Mouse (Mus musculus): Measurements from ENCODE around the gene Rbfox1. TPM values are rescaled to one million over a fixed set of nuclear protein-coding genes. Genes with fewer than 3 reads are reported as not detected.

The Rbfox1 gene
- polyA plus RNA-seq, 1 experiment = not detected

GRCm38 (mm10) chr16:7147884-7148283, 1262.7 kb downstream of the Rbfox1 start:
- no peak for TF ChIP-seq POLR2A (IDR thresholded peaks at IDR 0.05; ENCODE audit: insufficient read depth, low read depth, low read length)
- no peak for TF ChIP-seq CTCF (IDR thresholded peaks at IDR 0.05; ENCODE audit: insufficient read depth, low read depth, low read length)
- Histone ChIP-seq H3K4me1 (ENCODE audit: control insufficient read depth, insufficient read depth, low read length) (peaks cover 19% of the 10 kb centered on the region), H3K27ac (ENCODE audit: insufficient read depth, low read depth, low read length) (no peak overlapping the region), H3K4me3 (ENCODE audit: insufficient read depth, low read depth, low read length) (no peak overlapping the region)
- 84% methylated on average over 2 of the region's 2 CpGs for WGBS

DNA sequence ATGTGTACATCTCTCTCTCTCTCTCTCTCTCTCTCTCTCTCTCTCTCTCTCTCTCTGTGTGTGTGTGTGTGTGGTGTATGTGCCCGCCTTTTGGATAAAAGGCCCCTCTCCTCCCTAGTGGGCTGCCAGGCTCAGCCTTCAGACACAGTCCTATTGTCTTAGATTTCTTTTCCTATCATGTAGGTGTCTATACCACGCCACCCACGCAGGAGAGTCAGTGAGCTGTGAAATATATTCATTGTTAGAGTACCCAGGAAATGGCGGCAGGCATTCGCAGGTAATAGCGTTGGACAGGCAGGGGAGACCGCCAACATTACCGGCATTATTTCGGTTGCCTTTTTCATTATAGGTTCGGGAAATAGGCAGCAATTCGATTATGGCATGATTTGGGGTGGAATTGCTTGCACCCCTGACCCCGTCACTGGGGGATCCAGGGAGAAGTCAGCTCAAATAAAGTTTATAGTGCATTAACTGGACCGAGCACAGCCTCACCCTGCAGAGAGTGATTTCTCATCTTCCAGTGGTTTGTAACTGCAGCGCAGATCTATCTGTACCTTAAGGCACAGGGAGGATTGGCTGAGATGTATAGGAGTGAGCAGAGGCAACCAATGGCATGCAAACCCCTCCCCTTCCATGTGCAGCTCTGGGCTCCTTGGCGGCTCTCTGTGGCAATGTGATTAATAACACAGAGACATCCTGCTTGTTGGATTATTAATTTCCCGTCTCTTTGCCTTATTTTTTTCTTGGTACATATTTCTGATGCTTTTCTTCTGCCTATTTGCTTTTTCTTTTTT, 1264.1 kb downstream of the Rbfox1 start:
- H3K4me3 ChIP-seq (ENCODE audit: insufficient read depth, low read depth, low read length) = no peak overlapping the region

DNA sequence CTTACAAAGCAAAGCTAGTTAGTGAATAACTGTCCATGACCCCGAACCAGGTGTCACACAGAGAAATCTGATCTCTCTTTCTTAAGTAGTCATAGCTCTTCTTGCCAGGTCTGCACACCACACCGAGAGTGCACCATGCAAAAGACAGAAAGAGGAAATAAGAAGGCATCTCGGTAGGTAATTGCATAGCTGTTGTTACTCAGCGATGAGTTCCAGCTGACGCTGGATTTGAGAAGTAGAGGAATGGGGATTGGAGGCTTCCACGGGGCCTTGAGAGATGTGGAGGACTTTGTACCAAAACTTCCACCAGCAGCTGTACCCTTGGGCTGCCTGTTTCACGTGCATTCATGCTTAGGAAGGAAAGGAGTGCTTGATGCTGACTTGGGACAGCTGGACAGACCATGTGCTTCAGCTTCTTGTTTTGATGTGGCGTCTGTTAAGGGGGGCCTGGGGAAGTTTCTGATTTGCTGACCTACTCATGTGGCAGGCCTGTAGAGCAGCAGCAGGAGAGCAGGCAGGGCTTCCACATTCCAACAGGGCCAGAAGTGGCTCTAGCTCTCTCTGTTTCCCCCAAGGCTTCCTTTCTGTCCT, 1265.1 kb downstream of the Rbfox1 start:
- H3K27ac ChIP-seq (ENCODE audit: insufficient read depth, low read depth, low read length) = peak overlapping the region; percentile 20
- H3K4me1 ChIP-seq (ENCODE audit: control insufficient read depth, insufficient read depth, low read length) = peaks cover 22% of the 10 kb centered on the region
- TF ChIP-seq CTCF (IDR thresholded peaks at IDR 0.05; ENCODE audit: insufficient read depth, low read depth, low read length) (no peak), POLR2A (IDR thresholded peaks at IDR 0.05; ENCODE audit: insufficient read depth, low read depth, low read length) (no peak)
- WGBS = 44% methylated on average over 8 of the region's 8 CpGs
- peak overlapping the region; percentile 25; the same call in 1 of the 2 replicates for H3K4me3 ChIP-seq (ENCODE audit: insufficient read depth, low read depth, low read length)

More for the DNA sequence above, 1264.1 kb downstream of the Rbfox1 start:
- 74% methylated on average over 16 of the region's 16 CpGs for WGBS
- Histone ChIP-seq H3K27ac (ENCODE audit: insufficient read depth, low read depth, low read length) (0 out of 2 replicates have a peak overlapping the region, but pooled peaks have one; percentile 31), H3K4me1 (ENCODE audit: control insufficient read depth, insufficient read depth, low read length) (peaks cover 22% of the 10 kb centered on the region)
- TF ChIP-seq POLR2A (IDR thresholded peaks at IDR 0.05; ENCODE audit: insufficient read depth, low read depth, low read length) = no peak
- no peak for TF ChIP-seq CTCF (IDR thresholded peaks at IDR 0.05; ENCODE audit: insufficient read depth, low read depth, low read length)

GRCm38 (mm10) chr16:7152401-7152800, 1267.2 kb downstream of the Rbfox1 start:
- Histone ChIP-seq H3K4me1 (ENCODE audit: control insufficient read depth, insufficient read depth, low read length) (peaks cover 12% of the 10 kb centered on the region), H3K27ac (ENCODE audit: insufficient read depth, low read depth, low read length) (peak overlapping the region; percentile 69; the same call in 1 of the 2 replicates), H3K4me3 (ENCODE audit: insufficient read depth, low read depth, low read length) (no peak overlapping the region)
- WGBS = 67% methylated on average over 4 of the region's 4 CpGs
- TF ChIP-seq CTCF (IDR thresholded peaks at IDR 0.05; ENCODE audit: insufficient read depth, low read depth, low read length) (no peak), POLR2A (IDR thresholded peaks at IDR 0.05; ENCODE audit: insufficient read depth, low read depth, low read length) (no peak)

DNA sequence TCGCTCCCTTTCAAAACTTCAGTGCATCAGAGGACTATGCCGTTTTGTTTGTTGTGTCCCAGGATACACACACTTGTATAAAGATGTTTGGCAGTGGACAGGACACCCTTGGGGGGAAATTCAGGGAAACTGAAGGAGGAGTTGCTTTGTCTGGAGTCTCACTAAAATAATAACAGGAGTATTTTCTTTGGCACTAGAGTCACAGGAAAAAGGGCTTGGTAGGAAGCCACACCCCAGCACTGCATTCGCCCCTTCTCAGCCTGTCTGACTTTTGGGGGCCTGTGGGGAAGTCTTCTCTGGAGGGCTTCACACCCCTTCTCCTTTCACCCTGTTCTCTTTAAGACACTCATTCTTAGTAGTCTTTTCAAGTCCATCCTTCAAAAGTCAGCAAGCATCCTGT, 1269.5 kb downstream of the Rbfox1 start:
- no peak overlapping the region for H3K4me3 ChIP-seq (ENCODE audit: insufficient read depth, low read depth, low read length)
- TF ChIP-seq POLR2A (IDR thresholded peaks at IDR 0.05; ENCODE audit: insufficient read depth, low read depth, low read length) (no peak), CTCF (IDR thresholded peaks at IDR 0.05; ENCODE audit: insufficient read depth, low read depth, low read length) (no peak)
- peaks cover 11% of the 10 kb centered on the region for H3K4me1 ChIP-seq (ENCODE audit: control insufficient read depth, insufficient read depth, low read length)
- 78% methylated on average over 3 of the region's 3 CpGs for WGBS
- H3K27ac ChIP-seq (ENCODE audit: insufficient read depth, low read depth, low read length) = 0 out of 2 replicates have a peak overlapping the region, but pooled peaks have one; percentile 4

DNA sequence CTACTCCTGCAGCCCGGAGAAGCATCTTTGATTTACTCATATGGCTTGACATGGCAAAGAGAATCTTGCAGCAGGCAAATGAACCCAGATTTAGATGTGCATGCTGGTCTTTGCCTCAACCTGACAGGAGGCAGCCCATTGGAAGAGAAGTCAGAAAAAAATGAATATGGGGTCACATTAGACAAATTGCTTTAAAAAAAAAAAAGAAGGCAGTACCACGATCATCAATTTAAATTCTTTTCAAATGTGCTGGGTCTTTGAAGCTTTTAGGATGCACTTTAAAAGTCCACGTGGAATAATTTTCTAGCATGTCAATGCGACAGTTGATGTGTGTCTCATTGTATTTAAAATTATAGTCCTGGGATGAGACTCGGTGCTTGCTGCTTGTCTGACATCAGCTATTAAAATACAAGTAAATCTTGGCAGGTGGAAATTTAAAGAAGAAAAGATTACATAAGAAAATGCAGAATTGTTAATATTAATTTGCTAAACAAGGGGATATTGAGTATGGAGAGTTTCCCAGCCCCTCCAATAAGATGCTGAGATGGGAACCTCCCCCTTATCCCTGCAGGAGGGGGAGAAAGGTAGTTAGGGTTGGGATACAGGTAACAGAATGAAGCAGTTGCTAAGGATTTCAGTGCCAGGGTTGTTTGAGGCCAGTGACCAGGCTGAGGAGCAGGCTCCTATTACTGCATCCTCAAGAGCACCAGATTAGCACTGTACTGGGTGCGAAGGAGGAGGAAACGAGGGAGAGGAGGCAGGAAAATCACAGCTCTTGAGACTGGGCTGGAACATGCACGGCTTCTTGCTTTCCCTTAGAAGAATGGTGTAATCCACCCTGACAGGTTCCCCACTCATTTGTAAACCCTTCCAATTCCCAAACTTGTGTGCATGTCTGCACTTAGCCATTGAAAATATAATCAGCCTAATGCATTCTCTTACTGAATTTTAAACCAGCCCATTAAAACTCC, 1274.0 kb downstream of the Rbfox1 start:
- 41% methylated on average over 8 of the region's 8 CpGs for WGBS
- no peak overlapping the region for H3K4me3 ChIP-seq (ENCODE audit: insufficient read depth, low read depth, low read length)
- TF ChIP-seq CTCF (IDR thresholded peaks at IDR 0.05; ENCODE audit: insufficient read depth, low read depth, low read length) (no peak), POLR2A (IDR thresholded peaks at IDR 0.05; ENCODE audit: insufficient read depth, low read depth, low read length) (no peak)
- peaks cover 7% of the 10 kb centered on the region for H3K4me1 ChIP-seq (ENCODE audit: control insufficient read depth, insufficient read depth, low read length)
- H3K27ac ChIP-seq (ENCODE audit: insufficient read depth, low read depth, low read length) = peak overlapping the region; percentile 45; the same call in 1 of the 2 replicates

DNA sequence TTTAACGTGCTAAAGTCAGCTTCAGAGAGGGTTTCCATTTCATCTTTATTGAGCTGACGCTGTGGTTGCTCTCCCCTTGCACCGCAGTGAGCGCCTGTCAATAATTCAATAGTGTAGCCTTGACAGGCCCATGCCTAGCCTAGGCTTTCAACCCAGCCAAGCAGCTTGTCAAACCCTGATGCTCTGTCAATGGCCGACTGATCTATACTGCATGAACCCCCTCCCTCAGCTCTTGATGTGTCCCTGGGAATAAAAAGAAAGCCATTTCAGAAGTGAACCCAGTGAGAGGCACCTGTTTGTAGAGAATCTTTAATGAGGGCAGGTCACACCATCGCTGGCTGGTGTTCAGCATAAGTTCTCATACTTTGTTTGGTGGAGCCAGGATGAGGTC, 1274.7 kb downstream of the Rbfox1 start:
- peak overlapping the region; percentile 28; the same call in 1 of the 2 replicates for H3K27ac ChIP-seq (ENCODE audit: insufficient read depth, low read depth, low read length)
- peaks cover 7% of the 10 kb centered on the region for H3K4me1 ChIP-seq (ENCODE audit: control insufficient read depth, insufficient read depth, low read length)
- TF ChIP-seq POLR2A (IDR thresholded peaks at IDR 0.05; ENCODE audit: insufficient read depth, low read depth, low read length) = no peak
- TF ChIP-seq CTCF (IDR thresholded peaks at IDR 0.05; ENCODE audit: insufficient read depth, low read depth, low read length) = no peak
- WGBS = 58% methylated on average over 6 of the region's 6 CpGs
- no peak overlapping the region for H3K4me3 ChIP-seq (ENCODE audit: insufficient read depth, low read depth, low read length)

DNA sequence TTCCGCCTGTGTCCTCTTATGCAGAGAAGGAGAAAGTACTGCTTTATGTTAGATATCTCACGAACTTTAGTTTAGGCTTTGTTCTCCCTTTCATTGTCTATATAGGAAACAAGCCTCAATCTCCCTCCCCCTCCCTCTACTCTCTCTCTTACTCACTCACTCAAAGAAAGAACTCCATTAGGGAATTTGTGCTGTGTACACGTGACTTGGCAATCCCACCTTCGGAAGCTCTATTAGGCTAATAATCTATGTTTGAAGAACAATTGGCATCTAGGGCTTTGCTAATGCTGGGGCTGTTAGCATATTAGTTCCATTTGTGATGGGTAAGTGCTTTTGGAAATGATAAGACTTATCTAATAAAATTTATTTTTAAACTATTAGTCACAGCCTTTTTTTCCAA, 1277.0 kb downstream of the Rbfox1 start:
- no peak overlapping the region for H3K4me3 ChIP-seq (ENCODE audit: insufficient read depth, low read depth, low read length)
- 71% methylated on average over 4 of the region's 4 CpGs for WGBS
- H3K4me1 ChIP-seq (ENCODE audit: control insufficient read depth, insufficient read depth, low read length) = peaks cover 7% of the 10 kb centered on the region
- TF ChIP-seq CTCF (IDR thresholded peaks at IDR 0.05; ENCODE audit: insufficient read depth, low read depth, low read length) (no peak), POLR2A (IDR thresholded peaks at IDR 0.05; ENCODE audit: insufficient read depth, low read depth, low read length) (no peak)
- no peak overlapping the region for H3K27ac ChIP-seq (ENCODE audit: insufficient read depth, low read depth, low read length)

Measured in olfactory bulb, adult 2 months (tissue).